Mouse (Mus musculus) liver, adult 2 months (tissue): Measurements from ENCODE around the gene Gm20721.

Experiments
- CTCF ChIP-seq: fragments of 200-500 bp; IDR thresholded peaks from 2 replicates; pipeline ENCODE4 v1.5.1; 2011; ENCODE audit warnings: low read depth, low read length, control low read depth
- POLR2A ChIP-seq: fragments of 200-500 bp; IDR thresholded peaks from 2 replicates; pipeline ENCODE4 v1.6.1; 2011; ENCODE audit warnings: low read length, control low read depth; ENCODE audit not compliant: insufficient read depth; ENCODE audit errors: extremely low read depth

GRCm38 (mm10) chr2:174339701-174340100, 6.8 kb downstream of the Gm20721 start:
- TF ChIP-seq CTCF (no peak), POLR2A (no peak)
